In genomic region chr15:78244695-78245492, GRCm38 (mm10) we compare ENCODE assay signal across 9 mouse cellular contexts. TPM values are rescaled to one million over a fixed set of nuclear protein-coding genes. Genes with fewer than 3 reads are reported as not detected.
DNase-seq lines count a peak whose midpoint lies in the region; ATAC-seq and TF ChIP-seq lines count a peak whose summit lies in the region.
"Had no signal": no experiment of that assay in that cellular context is flagged by ENCODE, and none has a peak within 500 bp of the region (broad histone marks: within the 10 kb centered on the region; RNA-seq: fewer than 3 reads in every experiment).

Ncf4 (plus strand) TSS chr15:78244801.

- H3K4me2 ChIP-seq in kidney, embryonic 15.5 days: no peak within 1 kb of the TSS
- no peak within 1 kb of the TSS for H3K4me2 ChIP-seq in forebrain, embryonic 15.5 days (replicated peaks)
- no peak within 1 kb of the TSS for H3K4me2 ChIP-seq in hindbrain, embryonic 13.5 days
- H3K4me2 ChIP-seq: limb, embryonic 15.5 days had no signal

- WGBS in kidney, embryonic 15.5 days: 66% methylated on average over 7 of the region's 7 CpGs
- WGBS in lung, adult 2 months: 59% methylated on average over 7 of the region's 7 CpGs
- 62% methylated on average over 7 of the region's 7 CpGs for WGBS in forebrain, embryonic 15.5 days
- 75% methylated on average over 7 of the region's 7 CpGs for WGBS in hindbrain, embryonic 13.5 days

- H3K4me1 ChIP-seq in kidney, embryonic 15.5 days: peaks cover 6% of the 10 kb centered on the region; the same call in 1 of the 2 replicates
- H3K4me1 ChIP-seq in lung, adult 2 months (ENCODE audit: control insufficient read depth, insufficient read depth, low read length): peaks cover 6% of the 10 kb centered on the region; the same call in 1 of the 2 replicates
- H3K4me1 ChIP-seq in forebrain, embryonic 15.5 days: no peaks in the 10 kb centered on the region
- no peaks in the 10 kb centered on the region for H3K4me1 ChIP-seq in hindbrain, embryonic 13.5 days (replicated peaks)

- TF ChIP-seq CTCF in lung, adult 2 months (IDR thresholded peaks at IDR 0.05; ENCODE audit: insufficient read depth, low read length): no peak

- H3K27me3 ChIP-seq in kidney, embryonic 15.5 days: peaks cover 3% of the 10 kb centered on the region; the same call in 1 of the 2 replicates
- no peaks in the 10 kb centered on the region for H3K27me3 ChIP-seq in forebrain, embryonic 15.5 days
- H3K27me3 ChIP-seq in hindbrain, embryonic 13.5 days: peaks cover 11% of the 10 kb centered on the region; the same call in 1 of the 2 replicates
- H3K27me3 ChIP-seq: limb, embryonic 15.5 days had no signal

- H3K27ac ChIP-seq in kidney, embryonic 15.5 days: no peak within 1 kb of the TSS
- H3K27ac ChIP-seq in forebrain, embryonic 15.5 days (replicated peaks): no peak within 1 kb of the TSS
- no peak within 1 kb of the TSS for H3K27ac ChIP-seq in hindbrain, embryonic 13.5 days
- H3K27ac ChIP-seq: limb, embryonic 15.5 days had no signal

- TF ChIP-seq POLR2A in lung, adult 2 months (IDR thresholded peaks at IDR 0.05; ENCODE audit: borderline replicate concordance, extremely low read depth, low read depth, low read length): no peak

- DNase-seq in kidney, adult 11 months: peak; percentile 13
- peak; percentile 28 to 70 for DNase-seq in heart, adult 9 months (ENCODE audit: low spot score in 2 of 2)
- peak; percentile 13 for DNase-seq in lung, adult 2 months
- peak; percentile 76 to 84 for DNase-seq in spleen, postnatal 4 days (ENCODE audit: low spot score in 2 of 2)
- no peak for DNase-seq in frontal cortex, adult 2 months (ENCODE audit: extremely low spot score in 1 of 2, low spot score in 1 of 2)

- ATAC-seq in kidney, embryonic 15.5 days (replicated peaks; ENCODE audit: low FRiP score): no peak
- no peak for ATAC-seq in forebrain, embryonic 15.5 days (replicated peaks)
- no peak for ATAC-seq in hindbrain, embryonic 13.5 days (ENCODE audit: low FRiP score)

- no peak within 1 kb of the TSS for H3K9ac ChIP-seq in kidney, embryonic 15.5 days
- no peak within 1 kb of the TSS for H3K9ac ChIP-seq in forebrain, embryonic 15.5 days (replicated peaks)
- no peak within 1 kb of the TSS for H3K9ac ChIP-seq in hindbrain, embryonic 13.5 days
- H3K9ac ChIP-seq: limb, embryonic 15.5 days had no signal

- no peak within 1 kb of the TSS for H3K4me3 ChIP-seq in kidney, embryonic 15.5 days (replicated peaks)
- peak within 1 kb of the TSS; percentile 13 for H3K4me3 ChIP-seq in lung, adult 2 months (replicated peaks; ENCODE audit: extremely low read depth, low read depth, low read length)
- no peak within 1 kb of the TSS for H3K4me3 ChIP-seq in forebrain, embryonic 15.5 days
- H3K4me3 ChIP-seq in hindbrain, embryonic 13.5 days: no peak within 1 kb of the TSS
- H3K4me3 ChIP-seq: limb, embryonic 15.5 days had no signal

- H3K36me3 ChIP-seq in kidney, embryonic 15.5 days: no peaks in the 10 kb centered on the region
- no peaks in the 10 kb centered on the region for H3K36me3 ChIP-seq in forebrain, embryonic 15.5 days
- H3K36me3 ChIP-seq in hindbrain, embryonic 13.5 days: no peaks in the 10 kb centered on the region
- H3K36me3 ChIP-seq: limb, embryonic 15.5 days had no signal

- H3K9me3 ChIP-seq in kidney, embryonic 15.5 days (replicated peaks): no peaks in the 10 kb centered on the region
- no peaks in the 10 kb centered on the region for H3K9me3 ChIP-seq in forebrain, embryonic 15.5 days
- H3K9me3 ChIP-seq in hindbrain, embryonic 13.5 days: no peaks in the 10 kb centered on the region
- H3K9me3 ChIP-seq: limb, embryonic 15.5 days had no signal

RNA-seq across cellular contexts. Expression of gene Ncf4, which starts in this region (rescaled TPM):
- polyA plus RNA-seq in kidney, embryonic 15.5 days (2015; fragmentation: Nextera tagmentation; extraction: Ambion mirVana): 3.5 and 4.0 TPM in 2 replicates
- polyA plus RNA-seq in lung, adult 2 months (2012; rRNA removed): 18.9 and 23.0 TPM in 2 replicates
- polyA plus RNA-seq in forebrain, embryonic 15.5 days (2015; fragmentation: Nextera tagmentation; extraction: Ambion mirVana): 0.87 and 1.1 TPM in 2 replicates
- polyA plus RNA-seq in frontal cortex, adult 2 months (2012; rRNA removed): 2.2 and 3.1 TPM in 2 replicates
- 1.5 and 2.2 TPM in 2 replicates for polyA plus RNA-seq in hindbrain, embryonic 13.5 days (2015; fragmentation: Nextera tagmentation; extraction: Ambion mirVana)

Comparison
In these comparisons a context has a peak if more than half of its experiments do, and no peak if none do; other contexts are left out.
1. DNase-seq: peak in kidney, adult 11 months (single experiment), heart, adult 9 months (2 of 2), lung, adult 2 months (single experiment) and spleen, postnatal 4 days (2 of 2); none in frontal cortex, adult 2 months (0 of 2).